Mouse (Mus musculus) heart, embryonic 10.5 days (tissue): ENCODE measurements around the gene Aldh5a1. TPM values are rescaled to one million over a fixed set of nuclear protein-coding genes. Genes with fewer than 3 reads are reported as not detected.
"Not testable (repeated sequence)": the region's sequence is repeated elsewhere in the genome, so short reads cannot be mapped to it uniquely, and the experiment has no call there.

Experiments used
- DNase-seq: peaks from one replicate; pipeline ENCODE4 v3.0.0-alpha.2; 2017; ENCODE audit warnings: low spot score
- H3K27ac ChIP-seq: fragments of 300-500 bp; sonication (generic); 2 replicates; pipeline ENCODE4 v1.5.1; 2016; ENCODE audit warnings: mild to moderate bottlenecking
- H3K27me3 ChIP-seq: fragments of 300-500 bp; sonication (generic); 2 replicates; pipeline ENCODE4 v1.6.1; 2016; ENCODE audit warnings: mild to moderate bottlenecking; ENCODE audit not compliant: poor library complexity, insufficient read depth, severe bottlenecking
- H3K36me3 ChIP-seq: fragments of 300-500 bp; sonication (generic); 2 replicates; pipeline ENCODE4 v1.6.1; 2016; ENCODE audit warnings: mild to moderate bottlenecking, moderate library complexity
- H3K4me1 ChIP-seq: fragments of 300-500 bp; sonication (generic); 2 replicates; pipeline ENCODE4 v1.6.1; 2016; ENCODE audit warnings: mild to moderate bottlenecking
- H3K4me3 ChIP-seq: fragments of 300-500 bp; sonication (generic); 2 replicates; pipeline ENCODE4 v1.5.1; 2016; ENCODE audit warnings: mild to moderate bottlenecking, moderate library complexity
- H3K9me3 ChIP-seq: fragments of 300-500 bp; sonication (generic); 2 replicates; pipeline ENCODE4 v1.6.1; 2016; ENCODE audit warnings: mild to moderate bottlenecking, moderate library complexity
- WGBS: fragments of 180-500 bp; shearing (Covaris S2); methylation state at CpG from one replicate; pipeline ENCODE4 v1.1.7; 2016; 5-methylcytosine and 5-hydroxymethylcytosine counted together
- polyA plus RNA-seq: library from polyadenylated mRNA; unstranded; fragments of >200 nt; fragmentation: Nextera tagmentation; extraction: Ambion mirVana; gene quantifications from 2 replicates; pipeline ENCODE4 v1.2.1, GENCODE M21; 2016

Gene Aldh5a1
- 4.5 and 7.1 TPM in 2 replicates for polyA plus RNA-seq

DNA sequence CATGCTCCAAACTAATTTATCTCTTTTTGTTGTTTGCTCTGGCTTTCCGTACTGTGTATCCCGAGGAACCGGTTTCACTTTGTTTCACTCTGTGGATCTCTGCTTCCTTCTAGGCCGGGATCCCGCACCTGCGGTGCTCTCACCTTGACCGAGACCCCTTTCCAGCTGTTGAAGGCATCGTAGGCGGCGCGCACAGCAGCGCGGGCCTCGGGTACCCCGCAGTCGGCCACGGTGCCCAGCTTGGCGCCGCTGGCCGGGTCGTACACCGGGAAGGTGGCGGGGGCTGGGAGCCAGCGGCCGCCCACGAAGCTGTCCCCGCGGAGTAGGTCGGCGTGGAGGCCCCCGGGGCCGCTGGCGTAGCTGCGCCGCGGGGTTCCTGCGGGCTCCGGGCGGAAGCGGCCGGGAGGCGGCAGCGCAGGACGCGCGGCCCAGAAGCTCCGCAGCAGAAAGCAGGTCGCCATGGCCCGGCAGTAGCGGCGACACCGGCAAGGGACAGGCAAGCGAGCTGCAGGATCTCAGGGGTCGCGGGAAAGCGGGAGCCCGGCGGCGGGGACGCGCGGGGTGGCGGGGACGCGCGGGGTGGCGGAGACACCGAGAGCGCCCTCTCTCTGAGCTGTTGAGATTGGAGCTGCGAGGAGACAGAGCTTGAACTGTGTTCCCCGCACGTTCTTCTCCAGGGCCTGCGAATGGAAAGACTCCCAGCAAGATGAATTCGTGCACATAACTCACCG is at the start of gene Aldh5a1:
Gene Aldh5a1 (minus strand): TSS at position 554 of the 731 bp plus-strand sequence.
- Histone ChIP-seq H3K27me3 (peaks cover 6% of the 10 kb centered on the region; the same call in 1 of the 2 replicates), H3K4me1 (no peaks in the 10 kb centered on the region), H3K4me3 (peak within 1 kb of the TSS; percentile 93), H3K36me3 (no peaks in the 10 kb centered on the region), H3K27ac (peak within 1 kb of the TSS; percentile 95), H3K9me3 (no peaks in the 10 kb centered on the region)
- peak; percentile 79 for DNase-seq
- WGBS = under 1% methylated on average over 72 of the region's 75 CpGs

- H3K4me1 ChIP-seq = peaks cover 5% of the 10 kb centered on the region
- no peak overlapping the region for H3K4me3 ChIP-seq
- no peaks in the 10 kb centered on the region for H3K27me3 ChIP-seq
- 62% methylated on average over 2 of the region's 2 CpGs for WGBS
- DNase-seq = no peak
- peaks cover 9% of the 10 kb centered on the region; the same call in 1 of the 2 replicates for H3K36me3 ChIP-seq
- no peak overlapping the region for H3K27ac ChIP-seq
- H3K9me3 ChIP-seq = no peaks in the 10 kb centered on the region
Measured at GRCm38 (mm10) chr13:24985435-24985834, 48.0 kb upstream of the Aldh5a1 start.

DNA sequence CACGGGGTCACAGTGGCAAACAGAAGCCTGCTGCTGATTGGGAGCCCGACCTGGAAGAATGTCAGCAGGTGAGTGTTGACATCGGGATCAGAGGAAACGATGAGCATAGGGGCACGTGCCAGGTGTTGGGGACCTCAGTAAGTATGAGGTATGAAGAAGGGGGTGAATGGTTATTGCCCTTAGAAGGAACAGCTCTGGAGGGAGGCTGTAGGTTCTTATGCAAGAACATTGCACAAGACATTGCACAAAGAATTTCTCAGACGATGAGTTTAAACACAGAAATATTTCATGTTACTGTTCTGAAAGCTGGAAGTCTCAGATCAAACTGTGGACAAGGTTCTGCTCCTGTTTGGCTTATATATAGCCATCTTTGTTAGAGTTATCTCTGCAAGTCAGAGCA is 43.6 kb upstream of the Aldh5a1 start:
- no peak for DNase-seq
- Histone ChIP-seq H3K27me3 (no peaks in the 10 kb centered on the region), H3K9me3 (no peaks in the 10 kb centered on the region), H3K36me3 (no peaks in the 10 kb centered on the region), H3K4me3 (no peak overlapping the region), H3K27ac (no peak overlapping the region), H3K4me1 (peaks cover 5% of the 10 kb centered on the region)
- 89% methylated on average over 6 of the region's 6 CpGs for WGBS

- Histone ChIP-seq H3K27me3 (no peaks in the 10 kb centered on the region), H3K4me1 (peaks cover 5% of the 10 kb centered on the region), H3K27ac (no peak overlapping the region), H3K4me3 (no peak overlapping the region), H3K36me3 (no peaks in the 10 kb centered on the region), H3K9me3 (no peaks in the 10 kb centered on the region)
- DNase-seq = no peak
- 84% methylated on average over 5 of the region's 5 CpGs for WGBS
Measured at GRCm38 (mm10) chr13:24977820-24978342, 40.4 kb upstream of the Aldh5a1 start.

DNA sequence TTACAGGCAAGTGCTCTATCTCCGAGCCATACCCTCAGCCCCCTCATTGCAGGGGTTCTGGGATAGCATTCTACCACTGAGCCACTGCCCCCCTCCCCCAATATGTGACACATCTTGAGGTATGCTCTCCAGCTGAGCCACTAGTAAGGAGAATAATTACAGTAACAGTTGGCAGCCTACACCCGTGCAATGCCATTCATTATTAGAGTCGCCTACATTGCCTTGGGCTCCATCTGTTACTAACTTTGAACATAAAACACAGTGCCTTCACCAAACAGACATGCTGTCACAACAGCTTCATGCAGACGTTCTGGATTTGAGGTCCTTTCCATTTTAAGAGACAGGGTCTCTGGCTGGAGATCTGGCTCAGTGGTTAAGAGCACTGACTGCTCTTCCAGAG is 38.9 kb upstream of the Aldh5a1 start:
- H3K27ac ChIP-seq = no peak overlapping the region
- no peak overlapping the region for H3K4me3 ChIP-seq
- H3K4me1 ChIP-seq = no peaks in the 10 kb centered on the region
- no peak for DNase-seq
- no peaks in the 10 kb centered on the region for H3K36me3 ChIP-seq
- no peaks in the 10 kb centered on the region for H3K9me3 ChIP-seq
- no peaks in the 10 kb centered on the region for H3K27me3 ChIP-seq
- WGBS = 69% methylated on average over 4 of the region's 4 CpGs

GRCm38 (mm10) chr13:24971776-24972175 is 34.3 kb upstream of the Aldh5a1 start:
- 77% methylated on average over 3 of the region's 3 CpGs for WGBS
- not testable (repeated sequence) for H3K27ac ChIP-seq, H3K4me1 ChIP-seq, H3K27me3 ChIP-seq, H3K9me3 ChIP-seq, H3K4me3 ChIP-seq, H3K36me3 ChIP-seq, DNase-seq

- peak overlapping the region; percentile 51 for H3K4me3 ChIP-seq
- no peak overlapping the region for H3K27ac ChIP-seq
- H3K27me3 ChIP-seq = peaks cover 16% of the 10 kb centered on the region; the same call in 1 of the 2 replicates
- no peaks in the 10 kb centered on the region for H3K9me3 ChIP-seq
- 36% methylated on average over 5 of the region's 5 CpGs for WGBS
- H3K4me1 ChIP-seq = peaks cover 8% of the 10 kb centered on the region; the same call in 1 of the 2 replicates
- DNase-seq = no peak
- no peaks in the 10 kb centered on the region for H3K36me3 ChIP-seq
Measured at GRCm38 (mm10) chr13:24965846-24966201, 28.4 kb upstream of the Aldh5a1 start.

DNA sequence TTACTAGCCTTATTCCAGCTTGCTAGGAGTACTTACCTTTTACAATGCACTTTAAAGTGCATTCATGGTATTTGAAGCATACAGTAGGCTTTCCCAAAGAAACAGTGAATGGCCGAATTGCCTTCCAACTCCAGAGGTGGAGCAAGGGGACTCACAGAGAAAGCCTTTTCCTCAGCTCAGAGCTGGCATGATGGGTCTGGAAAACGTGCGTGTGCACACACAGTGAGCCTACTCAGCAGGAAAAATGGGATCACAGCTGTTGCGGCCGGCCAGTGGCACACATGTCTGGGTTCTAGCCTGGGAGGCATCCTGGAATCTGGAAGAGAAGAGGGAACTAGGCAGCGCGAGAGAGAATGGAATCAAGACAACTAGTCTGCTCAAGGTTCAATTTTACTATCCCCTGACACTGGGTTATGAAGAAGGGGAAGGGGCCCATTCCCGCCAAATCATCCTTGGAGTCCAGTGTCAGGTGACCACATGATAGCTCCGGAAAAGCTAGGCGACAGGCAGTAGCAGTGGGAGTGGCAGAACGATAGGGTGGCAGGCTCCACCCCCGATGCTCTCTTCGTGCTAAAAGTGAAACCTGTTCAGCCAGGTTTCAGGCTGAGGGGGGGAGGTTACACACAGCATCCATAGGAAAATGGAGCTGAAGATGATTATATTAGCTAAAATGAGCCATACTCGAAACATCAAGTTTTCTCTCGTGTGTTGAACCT is 27.8 kb upstream of the Aldh5a1 start:
- no peak for DNase-seq
- WGBS = 17% methylated on average over 15 of the region's 15 CpGs

GRCm38 (mm10) chr13:24962119-24962518 is 24.7 kb upstream of the Aldh5a1 start:
- no peaks in the 10 kb centered on the region for H3K36me3 ChIP-seq
- H3K27ac ChIP-seq = no peak overlapping the region
- 77% methylated on average over 8 of the region's 8 CpGs for WGBS
- no peaks in the 10 kb centered on the region for H3K9me3 ChIP-seq
- peaks cover 16% of the 10 kb centered on the region; the same call in 1 of the 2 replicates for H3K27me3 ChIP-seq
- H3K4me1 ChIP-seq = peaks cover 8% of the 10 kb centered on the region; the same call in 1 of the 2 replicates
- DNase-seq = no peak
- no peak overlapping the region for H3K4me3 ChIP-seq

More for the DNA sequence above, 27.8 kb upstream of the Aldh5a1 start:
- peak overlapping the region; percentile 51 for H3K4me3 ChIP-seq
- H3K9me3 ChIP-seq = no peaks in the 10 kb centered on the region
- no peak overlapping the region for H3K27ac ChIP-seq
- peaks cover 8% of the 10 kb centered on the region; the same call in 1 of the 2 replicates for H3K4me1 ChIP-seq
- no peaks in the 10 kb centered on the region for H3K36me3 ChIP-seq
- H3K27me3 ChIP-seq = peaks cover 16% of the 10 kb centered on the region; the same call in 1 of the 2 replicates

DNA sequence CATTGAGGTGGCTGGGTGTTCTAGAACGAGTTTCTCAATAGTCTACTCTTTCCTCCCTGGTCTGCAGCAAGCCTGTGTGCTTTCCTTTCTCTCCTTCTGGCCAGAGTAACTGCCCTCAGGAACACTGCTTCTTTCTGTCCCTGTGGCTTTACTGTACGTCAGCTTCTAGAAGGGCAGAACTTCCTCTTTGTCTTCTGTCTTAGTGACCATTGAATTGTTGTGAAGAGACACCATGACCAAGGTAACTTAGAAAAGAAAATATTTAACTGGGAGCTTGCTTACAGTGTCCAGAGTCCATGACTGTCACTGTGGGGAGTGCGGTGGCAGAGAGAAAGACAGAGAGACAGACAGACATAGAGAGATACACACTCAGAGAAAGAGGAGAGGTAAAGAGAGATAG is 22.6 kb upstream of the Aldh5a1 start:
- no peak for DNase-seq
- Histone ChIP-seq H3K4me3 (no peak overlapping the region), H3K9me3 (no peaks in the 10 kb centered on the region), H3K27me3 (peaks cover 17% of the 10 kb centered on the region), H3K36me3 (no peaks in the 10 kb centered on the region), H3K27ac (no peak overlapping the region), H3K4me1 (0 out of 2 replicates have a peak, but pooled peaks cover 2% of the 10 kb centered on the region)
- WGBS = 81% methylated on average over 3 of the region's 3 CpGs

DNA sequence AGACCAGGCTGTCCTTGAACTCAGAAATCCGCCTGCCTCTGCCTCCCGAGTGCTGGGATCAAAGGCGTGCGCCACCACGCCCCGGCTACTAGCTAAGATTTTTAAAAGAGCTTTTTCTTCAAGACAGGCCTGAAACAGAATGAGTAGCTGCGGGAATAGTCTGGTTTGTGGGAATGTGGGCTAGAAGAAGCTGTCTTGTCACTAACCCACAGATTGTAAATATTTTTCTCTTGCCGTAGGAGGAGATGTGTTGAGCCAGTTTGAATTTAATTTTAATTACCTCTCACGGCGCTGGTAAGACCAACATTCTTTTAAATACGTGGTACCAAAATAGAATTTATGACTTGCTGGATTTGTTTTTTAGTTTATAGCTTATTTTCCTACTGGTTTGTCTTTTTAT is 21.2 kb upstream of the Aldh5a1 start:
- DNase-seq = no peak
- 87% methylated on average over 11 of the region's 11 CpGs for WGBS
- H3K9me3 ChIP-seq = no peaks in the 10 kb centered on the region
- peaks cover 21% of the 10 kb centered on the region for H3K27me3 ChIP-seq
- no peaks in the 10 kb centered on the region for H3K36me3 ChIP-seq
- H3K4me3 ChIP-seq = no peak overlapping the region
- no peaks in the 10 kb centered on the region for H3K4me1 ChIP-seq
- H3K27ac ChIP-seq = no peak overlapping the region

GRCm38 (mm10) chr13:24955500-24955899 is 18.0 kb upstream of the Aldh5a1 start:
- WGBS = 7% methylated on average over 10 of the region's 10 CpGs
- DNase-seq = no peak
- Histone ChIP-seq H3K9me3 (no peaks in the 10 kb centered on the region), H3K27me3 (peaks cover 15% of the 10 kb centered on the region), H3K4me1 (peaks cover 3% of the 10 kb centered on the region), H3K27ac (no peak overlapping the region), H3K36me3 (no peaks in the 10 kb centered on the region), H3K4me3 (no peak overlapping the region)

DNA sequence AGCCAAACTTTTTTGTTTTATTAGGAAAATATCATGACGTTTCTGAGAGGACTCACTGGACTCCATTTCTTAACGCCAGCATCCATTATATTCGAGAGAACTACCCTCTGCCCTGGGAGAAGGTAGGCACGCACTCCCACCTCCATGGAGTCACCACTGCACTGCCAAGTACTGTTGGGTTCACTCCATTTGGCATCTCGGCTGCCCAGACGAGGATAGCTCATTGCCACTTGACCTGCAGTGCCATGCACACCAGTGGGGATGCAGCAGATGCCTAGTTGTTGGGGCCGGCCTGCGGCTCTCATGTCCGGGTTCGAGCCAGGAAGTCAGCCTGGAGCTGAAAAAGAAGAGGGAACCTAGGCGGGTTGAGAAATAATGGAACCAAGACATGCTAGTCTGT is 17.6 kb upstream of the Aldh5a1 start:
- Histone ChIP-seq H3K27me3 (peaks cover 15% of the 10 kb centered on the region), H3K4me1 (peaks cover 3% of the 10 kb centered on the region), H3K4me3 (no peak overlapping the region), H3K9me3 (no peaks in the 10 kb centered on the region), H3K36me3 (no peaks in the 10 kb centered on the region), H3K27ac (no peak overlapping the region)
- no peak for DNase-seq
- 34% methylated on average over 11 of the region's 11 CpGs for WGBS
